Mouse (Mus musculus) limb, embryonic 14.5 days (tissue): ENCODE results near the gene Myl4. TPM values are rescaled to one million over a fixed set of nuclear protein-coding genes. Genes with fewer than 3 reads are reported as not detected.

Experiments used
- ATAC-seq: fragments of 200-750 bp; cut with Nextera tagmentation; 2 replicates; pipeline ENCODE4 v1.8.0; 2017; ENCODE audit warnings: low read depth, moderate number of reproducible peaks, moderate TSS enrichment; ENCODE audit not compliant: low FRiP score
- DNase-seq: peaks from one replicate; pipeline ENCODE4 v3.0.0-alpha.2; 2015; ENCODE audit warnings: low spot score
- H3K27ac ChIP-seq: fragments of 300-500 bp; sonication (generic); replicated peaks from 2 replicates; pipeline ENCODE4 v1.5.1; 2014; ENCODE audit warnings: low read depth, mild to moderate bottlenecking, low read length, moderate library complexity, mixed read lengths
- H3K27me3 ChIP-seq: fragments of 300-500 bp; sonication (generic); 2 replicates; pipeline ENCODE4 v1.6.1; 2014; ENCODE audit warnings: low read length, mixed read lengths; ENCODE audit not compliant: control insufficient read depth, insufficient read depth
- H3K36me3 ChIP-seq: fragments of 300-500 bp; sonication (generic); 2 replicates; pipeline ENCODE4 v1.6.1; 2014; ENCODE audit warnings: mild to moderate bottlenecking, low read length, moderate library complexity, mixed read lengths; ENCODE audit not compliant: control insufficient read depth, insufficient read depth
- H3K4me1 ChIP-seq: fragments of 300-500 bp; sonication (generic); 2 replicates; pipeline ENCODE4 v1.6.1; 2014; ENCODE audit warnings: antibody characterized with exemption, low read length, mixed read lengths; ENCODE audit not compliant: control insufficient read depth, insufficient read depth
- H3K4me2 ChIP-seq: fragments of 300-500 bp; sonication (generic); replicated peaks from 2 replicates; pipeline ENCODE4 v1.6.1; 2014; ENCODE audit warnings: low read depth, mild to moderate bottlenecking, low read length, moderate library complexity; ENCODE audit not compliant: severe bottlenecking
- H3K4me3 ChIP-seq: fragments of 300-500 bp; sonication (generic); replicated peaks from 2 replicates; pipeline ENCODE4 v1.5.1; 2014; ENCODE audit warnings: low read length
- H3K9ac ChIP-seq: fragments of 300-500 bp; sonication (generic); 2 replicates; pipeline ENCODE4 v1.6.1; 2014; ENCODE audit warnings: mild to moderate bottlenecking, low read depth, low read length, moderate library complexity; ENCODE audit not compliant: severe bottlenecking
- H3K9me3 ChIP-seq: fragments of 300-500 bp; sonication (generic); 2 replicates; pipeline ENCODE4 v1.6.1; 2016; ENCODE audit warnings: low read length; ENCODE audit not compliant: control insufficient read depth
- POLR2A ChIP-seq: fragments of 200-500 bp; IDR thresholded peaks from 2 replicates; pipeline ENCODE4 v1.8.0; 2012; ENCODE audit warnings: inconsistent platforms, mild to moderate bottlenecking, moderate library complexity, borderline replicate concordance; ENCODE audit not compliant: insufficient read depth, insufficient read length; ENCODE audit errors: extremely low read depth
- WGBS: fragments of 180-500 bp; shearing (Covaris S2); extraction: QIAGEN DNeasy Blood & Tissue Kit; methylation state at CpG from one replicate; pipeline ENCODE4 v1.1.7; 2014; 5-methylcytosine and 5-hydroxymethylcytosine counted together
- polyA plus RNA-seq, 2 experiments: library from polyadenylated mRNA; depleted of rRNA in 1 of 2; stranded (reverse) in 1 of 2; unstranded in 1 of 2; fragments of >200 nt; fragmentation: Nextera tagmentation in 1 of 2; extraction: Ambion mirVana in 1 of 2; gene quantifications; 2 replicates each; pipeline versions ENCODE4 v1.2.1 to v1.2.3; 2012 to 2014

Gene Myl4
- polyA plus RNA-seq, 2 experiments = 218 to 305 TPM

GRCm38 (mm10) chr11:104637010-104637409, 86.5 kb downstream of the Myl4 start:
- H3K4me3 ChIP-seq = no peak overlapping the region
- no peaks in the 10 kb centered on the region for H3K9me3 ChIP-seq
- 89% methylated on average over 14 of the region's 14 CpGs for WGBS
- H3K36me3 ChIP-seq = no peaks in the 10 kb centered on the region
- ATAC-seq (no peak), DNase-seq (no peak)
- H3K9ac ChIP-seq = no peak overlapping the region
- H3K4me1 ChIP-seq = no peaks in the 10 kb centered on the region
- no peak overlapping the region for H3K27ac ChIP-seq
- TF ChIP-seq POLR2A = no peak
- no peak overlapping the region for H3K4me2 ChIP-seq
- H3K27me3 ChIP-seq = no peaks in the 10 kb centered on the region

- Histone ChIP-seq H3K27ac (no peak overlapping the region), H3K4me3 (no peak overlapping the region), H3K9ac (no peak overlapping the region), H3K27me3 (no peaks in the 10 kb centered on the region), H3K4me2 (no peak overlapping the region), H3K4me1 (no peaks in the 10 kb centered on the region), H3K9me3 (no peaks in the 10 kb centered on the region), H3K36me3 (no peaks in the 10 kb centered on the region)
- DNase-seq (no peak), ATAC-seq (no peak)
- 60% methylated on average over 5 of the region's 5 CpGs for WGBS
- no peak for TF ChIP-seq POLR2A
Measured at GRCm38 (mm10) chr11:104638006-104638405, 87.5 kb downstream of the Myl4 start.

- no peak overlapping the region for H3K4me2 ChIP-seq
- no peak overlapping the region for H3K9ac ChIP-seq
- no peak overlapping the region for H3K27ac ChIP-seq
- ATAC-seq (no peak), DNase-seq (no peak)
- no peaks in the 10 kb centered on the region for H3K36me3 ChIP-seq
- no peak for TF ChIP-seq POLR2A
- WGBS = 65% methylated on average over 2 of the region's 2 CpGs
- H3K27me3 ChIP-seq = no peaks in the 10 kb centered on the region
- no peak overlapping the region for H3K4me3 ChIP-seq
- H3K4me1 ChIP-seq = no peaks in the 10 kb centered on the region
- no peaks in the 10 kb centered on the region for H3K9me3 ChIP-seq
Measured at GRCm38 (mm10) chr11:104638906-104639305, 88.4 kb downstream of the Myl4 start.

- Histone ChIP-seq H3K9me3 (no peaks in the 10 kb centered on the region), H3K27ac (no peak overlapping the region), H3K36me3 (no peaks in the 10 kb centered on the region), H3K4me2 (no peak overlapping the region), H3K27me3 (no peaks in the 10 kb centered on the region), H3K4me1 (no peaks in the 10 kb centered on the region), H3K4me3 (no peak overlapping the region), H3K9ac (no peak overlapping the region)
- 80% methylated on average over 9 of the region's 9 CpGs for WGBS
- DNase-seq = no peak
- no peak for ATAC-seq
- no peak for TF ChIP-seq POLR2A
Measured at GRCm38 (mm10) chr11:104639634-104640033, 89.2 kb downstream of the Myl4 start.

- no peaks in the 10 kb centered on the region for H3K4me1 ChIP-seq
- WGBS = 79% methylated on average over 10 of the region's 10 CpGs
- DNase-seq = no peak
Measured at GRCm38 (mm10) chr11:104640894-104641293, 90.4 kb downstream of the Myl4 start.

GRCm38 (mm10) chr11:104643236-104643635, 92.8 kb downstream of the Myl4 start:
- Histone ChIP-seq H3K4me1 (no peaks in the 10 kb centered on the region), H3K4me3 (no peak overlapping the region), H3K9me3 (no peaks in the 10 kb centered on the region), H3K9ac (no peak overlapping the region), H3K27ac (no peak overlapping the region), H3K36me3 (no peaks in the 10 kb centered on the region), H3K4me2 (no peak overlapping the region), H3K27me3 (no peaks in the 10 kb centered on the region)
- ATAC-seq (no peak), DNase-seq (no peak)
- no peak for TF ChIP-seq POLR2A
- 83% methylated on average over 4 of the region's 4 CpGs for WGBS

More at GRCm38 (mm10) chr11:104640894-104641293, 90.4 kb downstream of the Myl4 start:
- H3K4me2 ChIP-seq = no peak overlapping the region
- H3K9ac ChIP-seq = no peak overlapping the region
- H3K9me3 ChIP-seq = no peaks in the 10 kb centered on the region
- no peaks in the 10 kb centered on the region for H3K36me3 ChIP-seq
- no peaks in the 10 kb centered on the region for H3K27me3 ChIP-seq
- H3K27ac ChIP-seq = no peak overlapping the region
- TF ChIP-seq POLR2A = no peak
- ATAC-seq = no peak
- no peak overlapping the region for H3K4me3 ChIP-seq

Other genes with a start within 250 kb of the Myl4 start
- 91.7 and 123 TPM in 2 replicates for gene Kansl1, start 81.8 kb upstream of the Myl4 start, polyA plus RNA-seq (2012; rRNA removed)
- 27.0 and 33.2 TPM in 2 replicates for gene Kansl1, start 81.8 kb upstream of the Myl4 start, polyA plus RNA-seq (2014; fragmentation: Nextera tagmentation; extraction: Ambion mirVana)
- 27.1 and 30.5 TPM in 2 replicates for gene Cdc27, start within 50 bp of the Myl4 start, polyA plus RNA-seq (2012; rRNA removed)
- gene Cdc27, start within 50 bp of the Myl4 start, polyA plus RNA-seq (2014; fragmentation: Nextera tagmentation; extraction: Ambion mirVana) = 43.0 and 43.4 TPM in 2 replicates
- gene Itgb3, start 57.3 kb downstream of the Myl4 start, polyA plus RNA-seq (2012; rRNA removed) = 2.9 TPM in 2 replicates
- gene Itgb3, start 57.3 kb downstream of the Myl4 start, polyA plus RNA-seq (2014; fragmentation: Nextera tagmentation; extraction: Ambion mirVana) = 1.2 and 1.4 TPM in 2 replicates
- gene Gm11639, start 135.0 kb downstream of the Myl4 start, polyA plus RNA-seq (2012; rRNA removed) = under 0.01 TPM in 1 of 2 replicates, not detected in the other
- gene Gm11639, start 135.0 kb downstream of the Myl4 start, polyA plus RNA-seq (2014; fragmentation: Nextera tagmentation; extraction: Ambion mirVana) = 0.01 TPM in 1 of 2 replicates, not detected in the other